Mouse (Mus musculus): Measurements from ENCODE around the gene Pnck. TPM values are rescaled to one million over a fixed set of nuclear protein-coding genes. Genes with fewer than 3 reads are reported as not detected.

The Pnck gene
- total RNA-seq, 1 experiment = 2.0 TPM

GRCm38 (mm10) chrX:73655529-73655928, 4.4 kb downstream of the Pnck start:
- H3K9me3 ChIP-seq (ENCODE audit: control insufficient read depth, insufficient read depth, low read depth, low read length) = no peaks in the 10 kb centered on the region
- in situ Hi-C loops (cut with MboI; ENCODE audit: low sequenced_read_pairs in 2 of 2, unreplicated experiment in 2 of 2) = loop anchor here in 1 of 2 experiments (10.0 to 25.0 kb wide), 2 partner anchors 81 to 618 kb away; partner anchors contain the start of gene Pnma5
- H3K9ac ChIP-seq (ENCODE audit: insufficient read depth, low read depth, low read length, poor library complexity, severe bottlenecking) = no peak overlapping the region
- no peak overlapping the region for H3K4me3 ChIP-seq (ENCODE audit: insufficient read depth in 1 of 2, low read depth in 1 of 2, low read length in 2 of 2, poor library complexity in 1 of 2, severe bottlenecking in 1 of 2)
- peaks cover 0 to 7% of the 10 kb centered on the region in 2 experiments; a peak in 1 of 4 replicates for H3K4me1 ChIP-seq (ENCODE audit: control insufficient read depth in 2 of 2, insufficient read depth in 2 of 2, low read length in 2 of 2, poor library complexity in 1 of 2)
- DNase-seq (ENCODE audit: low read depth, low spot score) = no peak
- H3K27ac ChIP-seq (ENCODE audit: insufficient read depth, low read depth, low read length, poor library complexity, severe bottlenecking) = no peak overlapping the region
- TF ChIP-seq HCFC1 (IDR thresholded peaks at IDR 0.05; ENCODE audit: borderline replicate concordance, insufficient read depth, low read length) (no peak), ZNF384 (IDR thresholded peaks at IDR 0.05; ENCODE audit: low read depth, low read length) (no peak), MAFK (IDR thresholded peaks at IDR 0.05; ENCODE audit: insufficient read depth, low read depth, low read length) (no peak), CHD2 (IDR thresholded peaks at IDR 0.05; ENCODE audit: low read depth, low read length) (no peak), ZC3H11A (IDR thresholded peaks at IDR 0.05; ENCODE audit: borderline replicate concordance, low read depth, low read length) (no peak)
- no peaks in the 10 kb centered on the region for H3K36me3 ChIP-seq (ENCODE audit: control insufficient read depth, insufficient read depth, low read length, poor library complexity, severe bottlenecking)

GRCm38 (mm10) chrX:73654177-73654576, 5.7 kb downstream of the Pnck start:
- in situ Hi-C loops (cut with MboI; ENCODE audit: low sequenced_read_pairs in 2 of 2, unreplicated experiment in 2 of 2) = loop anchor here in 1 of 2 experiments (10.0 to 25.0 kb wide), 2 partner anchors 79 to 617 kb away; partner anchors contain the start of gene Pnma5

GRCm38 (mm10) chrX:73653392-73653791, 6.5 kb downstream of the Pnck start:
- Histone ChIP-seq H3K27ac (ENCODE audit: insufficient read depth, low read depth, low read length, poor library complexity, severe bottlenecking) (no peak overlapping the region), H3K4me1 (ENCODE audit: control insufficient read depth in 2 of 2, insufficient read depth in 2 of 2, low read length in 2 of 2, poor library complexity in 1 of 2) (0 out of 4 replicates have a peak, but pooled peaks cover 0 to 1% of the 10 kb centered on the region in 2 experiments), H3K9me3 (ENCODE audit: control insufficient read depth, insufficient read depth, low read depth, low read length) (no peaks in the 10 kb centered on the region), H3K9ac (ENCODE audit: insufficient read depth, low read depth, low read length, poor library complexity, severe bottlenecking) (no peak overlapping the region), H3K36me3 (ENCODE audit: control insufficient read depth, insufficient read depth, low read length, poor library complexity, severe bottlenecking) (no peaks in the 10 kb centered on the region), H3K4me3 (ENCODE audit: insufficient read depth in 1 of 2, low read depth in 1 of 2, low read length in 2 of 2, poor library complexity in 1 of 2, severe bottlenecking in 1 of 2) (no peak overlapping the region)
- TF ChIP-seq ZC3H11A (IDR thresholded peaks at IDR 0.05; ENCODE audit: borderline replicate concordance, low read depth, low read length) (no peak), CHD2 (IDR thresholded peaks at IDR 0.05; ENCODE audit: low read depth, low read length) (no peak), ZNF384 (IDR thresholded peaks at IDR 0.05; ENCODE audit: low read depth, low read length) (no peak), MAFK (IDR thresholded peaks at IDR 0.05; ENCODE audit: insufficient read depth, low read depth, low read length) (no peak), HCFC1 (IDR thresholded peaks at IDR 0.05; ENCODE audit: borderline replicate concordance, insufficient read depth, low read length) (no peak)
- in situ Hi-C loops (cut with MboI; ENCODE audit: low sequenced_read_pairs in 2 of 2, unreplicated experiment in 2 of 2) = loop anchor here in 1 of 2 experiments (10.0 to 25.0 kb wide), 2 partner anchors 79 to 616 kb away; partner anchors contain the start of gene Pnma5
- DNase-seq (ENCODE audit: low read depth, low spot score) = no peak

More at GRCm38 (mm10) chrX:73654177-73654576, 5.7 kb downstream of the Pnck start:
- Histone ChIP-seq H3K9me3 (ENCODE audit: control insufficient read depth, insufficient read depth, low read depth, low read length) (no peaks in the 10 kb centered on the region), H3K4me3 (ENCODE audit: insufficient read depth in 1 of 2, low read depth in 1 of 2, low read length in 2 of 2, poor library complexity in 1 of 2, severe bottlenecking in 1 of 2) (no peak overlapping the region; a peak in 1 of 4 replicates), H3K4me1 (ENCODE audit: control insufficient read depth in 2 of 2, insufficient read depth in 2 of 2, low read length in 2 of 2, poor library complexity in 1 of 2) (peaks cover 0 to 7% of the 10 kb centered on the region in 2 experiments; a peak in 1 of 4 replicates), H3K27ac (ENCODE audit: insufficient read depth, low read depth, low read length, poor library complexity, severe bottlenecking) (no peak overlapping the region), H3K36me3 (ENCODE audit: control insufficient read depth, insufficient read depth, low read length, poor library complexity, severe bottlenecking) (no peaks in the 10 kb centered on the region), H3K9ac (ENCODE audit: insufficient read depth, low read depth, low read length, poor library complexity, severe bottlenecking) (no peak overlapping the region; the same call in 1 of the 2 replicates)
- TF ChIP-seq ZC3H11A (IDR thresholded peaks at IDR 0.05; ENCODE audit: borderline replicate concordance, low read depth, low read length) (peak; percentile 86; the same call in 1 of the 2 replicates), CHD2 (IDR thresholded peaks at IDR 0.05; ENCODE audit: low read depth, low read length) (no peak)
- no peak for DNase-seq (ENCODE audit: low read depth, low spot score)

- in situ Hi-C loops (cut with MboI; ENCODE audit: low sequenced_read_pairs in 2 of 2, unreplicated experiment in 2 of 2) = loop anchor here in 1 of 2 experiments (10.0 to 25.0 kb wide), 2 partner anchors 76 to 614 kb away; partner anchors contain the start of gene Pnma5
- no peaks in the 10 kb centered on the region for H3K9me3 ChIP-seq (ENCODE audit: control insufficient read depth, insufficient read depth, low read depth, low read length)
- TF ChIP-seq ZNF384 (IDR thresholded peaks at IDR 0.05; ENCODE audit: low read depth, low read length) (no peak), MAFK (IDR thresholded peaks at IDR 0.05; ENCODE audit: insufficient read depth, low read depth, low read length) (no peak), CHD2 (IDR thresholded peaks at IDR 0.05; ENCODE audit: low read depth, low read length) (no peak), HCFC1 (IDR thresholded peaks at IDR 0.05; ENCODE audit: borderline replicate concordance, insufficient read depth, low read length) (no peak), ZC3H11A (IDR thresholded peaks at IDR 0.05; ENCODE audit: borderline replicate concordance, low read depth, low read length) (no peak)
- no peak overlapping the region for H3K4me3 ChIP-seq (ENCODE audit: insufficient read depth in 1 of 2, low read depth in 1 of 2, low read length in 2 of 2, poor library complexity in 1 of 2, severe bottlenecking in 1 of 2)
- no peak overlapping the region for H3K9ac ChIP-seq (ENCODE audit: insufficient read depth, low read depth, low read length, poor library complexity, severe bottlenecking)
- H3K27ac ChIP-seq (ENCODE audit: insufficient read depth, low read depth, low read length, poor library complexity, severe bottlenecking) = no peak overlapping the region
- no peaks in the 10 kb centered on the region for H3K4me1 ChIP-seq (ENCODE audit: control insufficient read depth in 2 of 2, insufficient read depth in 2 of 2, low read length in 2 of 2, poor library complexity in 1 of 2)
- DNase-seq (ENCODE audit: low read depth, low spot score) = no peak
- no peaks in the 10 kb centered on the region for H3K36me3 ChIP-seq (ENCODE audit: control insufficient read depth, insufficient read depth, low read length, poor library complexity, severe bottlenecking)
Observed at GRCm38 (mm10) chrX:73650869-73651268, 9.0 kb downstream of the Pnck start.

Measured in ES-E14 (cell line).